25 mouse cellular contexts compared by ENCODE assay signal in the genomic region with DNA sequence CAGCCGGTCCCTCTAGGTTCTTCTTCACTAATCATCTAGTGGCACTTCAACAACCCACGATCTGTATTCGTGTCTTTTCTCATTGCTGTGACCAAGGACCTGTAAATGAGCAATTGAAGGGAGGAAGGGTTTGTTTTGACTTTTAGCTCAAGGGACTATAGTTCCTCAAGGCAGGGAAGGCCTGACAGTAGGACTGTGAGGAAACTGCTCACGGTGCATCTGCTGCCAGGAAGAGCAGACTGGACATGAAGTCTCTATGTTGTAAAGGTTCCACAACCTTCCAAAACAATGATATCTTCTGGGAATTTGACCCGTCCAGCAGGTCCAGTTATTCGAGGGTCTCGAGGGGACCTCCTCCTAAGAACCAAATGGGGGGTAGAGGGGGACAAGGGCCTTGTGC.
"Had no signal": no experiment of that assay in that cellular context is flagged by ENCODE, and none has a peak within 500 bp of the region (broad histone marks: within the 10 kb centered on the region; RNA-seq: fewer than 3 reads in every experiment).

No protein-coding gene starts in this region.

- ATAC-seq: hindbrain, postnatal 0 days; intestine, embryonic 16.5 days; liver, embryonic 12.5 days had no signal

- H3K36me3 ChIP-seq: heart, embryonic 10.5 days; heart, embryonic 13.5 days; heart, embryonic 15.5 days; hindbrain, embryonic 13.5 days; hindbrain, embryonic 15.5 days; kidney, embryonic 15.5 days; limb, embryonic 13.5 days; limb, embryonic 15.5 days; liver, embryonic 12.5 days had no signal

- H3K9ac ChIP-seq: heart, embryonic 13.5 days; heart, embryonic 15.5 days; hindbrain, embryonic 13.5 days; hindbrain, embryonic 15.5 days; kidney, embryonic 15.5 days; limb, embryonic 13.5 days; limb, embryonic 15.5 days; liver, embryonic 12.5 days had no signal

- H3K27me3 ChIP-seq: heart, embryonic 13.5 days; heart, embryonic 15.5 days; hindbrain, embryonic 13.5 days; hindbrain, embryonic 15.5 days; kidney, embryonic 15.5 days; limb, embryonic 13.5 days; limb, embryonic 15.5 days; liver, embryonic 12.5 days had no signal

- H3K27ac ChIP-seq: heart, embryonic 10.5 days; heart, embryonic 13.5 days; heart, embryonic 15.5 days; hindbrain, embryonic 13.5 days; hindbrain, embryonic 15.5 days; hindbrain, postnatal 0 days; kidney, embryonic 15.5 days; kidney, postnatal 0 days; limb, embryonic 13.5 days; limb, embryonic 15.5 days; liver, embryonic 12.5 days had no signal

- H3K9me3 ChIP-seq: heart, embryonic 10.5 days; heart, embryonic 13.5 days; heart, embryonic 15.5 days; hindbrain, embryonic 13.5 days; hindbrain, embryonic 15.5 days; kidney, embryonic 15.5 days; limb, embryonic 13.5 days; limb, embryonic 15.5 days; liver, embryonic 12.5 days had no signal

- H3K4me1 ChIP-seq: heart, embryonic 10.5 days; heart, embryonic 13.5 days; heart, embryonic 15.5 days; hindbrain, embryonic 13.5 days; hindbrain, embryonic 15.5 days; kidney, embryonic 15.5 days; limb, embryonic 13.5 days; limb, embryonic 15.5 days; liver, embryonic 12.5 days had no signal

- DNase-seq: gastrocnemius, postnatal 14 days; gastrocnemius, postnatal 36 days; heart, adult 18-20 months; heart, postnatal 14 days; heart, postnatal 36 days; kidney, adult 11 months; kidney, adult 2 months; kidney, adult 9 months; kidney, postnatal 14 days; kidney, postnatal 36 days; layer of hippocampus, adult 9-11 months; layer of hippocampus, postnatal 36 days; left cerebral cortex, postnatal 4 days had no signal

- H3K4me3 ChIP-seq: heart, embryonic 10.5 days; heart, embryonic 13.5 days; heart, embryonic 15.5 days; hindbrain, embryonic 13.5 days; hindbrain, embryonic 15.5 days; kidney, embryonic 15.5 days; limb, embryonic 13.5 days; limb, embryonic 15.5 days; liver, embryonic 12.5 days had no signal

- H3K4me2 ChIP-seq: heart, embryonic 13.5 days; heart, embryonic 15.5 days; hindbrain, embryonic 13.5 days; hindbrain, embryonic 15.5 days; kidney, embryonic 15.5 days; limb, embryonic 13.5 days; limb, embryonic 15.5 days; liver, embryonic 12.5 days had no signal
